Mouse (Mus musculus) forebrain, embryonic 14.5 days (tissue): Measurements from ENCODE around the gene Fbxo41. TPM values are rescaled to one million over a fixed set of nuclear protein-coding genes. Genes with fewer than 3 reads are reported as not detected.
A peak's percentile ranks its signal among the peaks of the same experiment; 100 is the strongest.

Experiments
- ATAC-seq: fragments of 200-750 bp; cut with Nextera tagmentation; 2 replicates; pipeline ENCODE4 v1.8.0; 2017; ENCODE audit warnings: mild to moderate bottlenecking, moderate library complexity
- DNase-seq: peaks from one replicate; pipeline ENCODE4 v3.0.0-alpha.2; 2015; ENCODE audit warnings: low spot score
- H3K27ac ChIP-seq: fragments of 300-500 bp; sonication (generic); 2 replicates; pipeline ENCODE4 v1.5.1; 2014; ENCODE audit warnings: low read depth, mild to moderate bottlenecking, control low read depth, low read length, moderate library complexity
- H3K27me3 ChIP-seq: fragments of 300-500 bp; sonication (generic); replicated peaks from 2 replicates; pipeline ENCODE4 v1.6.1; 2014; ENCODE audit warnings: low read length, control low read depth, mixed read lengths; ENCODE audit not compliant: control insufficient read depth, insufficient read depth
- H3K36me3 ChIP-seq: fragments of 300-500 bp; sonication (generic); 2 replicates; pipeline ENCODE4 v1.6.1; 2014; ENCODE audit warnings: low read length, control low read depth; ENCODE audit not compliant: control insufficient read depth, insufficient read depth
- H3K4me1 ChIP-seq: fragments of 300-500 bp; sonication (generic); 2 replicates; pipeline ENCODE4 v1.6.1; 2014; ENCODE audit warnings: antibody characterized with exemption, low read length, control low read depth; ENCODE audit not compliant: control insufficient read depth, insufficient read depth
- H3K4me2 ChIP-seq: fragments of 300-500 bp; sonication (generic); 2 replicates; pipeline ENCODE4 v1.6.1; 2014; ENCODE audit warnings: mild to moderate bottlenecking, control low read depth, low read length
- H3K4me3 ChIP-seq: fragments of 300-500 bp; sonication (generic); 2 replicates; pipeline ENCODE4 v1.5.1; 2014; ENCODE audit warnings: low read depth, low read length, control low read depth
- H3K9ac ChIP-seq: fragments of 300-500 bp; sonication (generic); 2 replicates; pipeline ENCODE4 v1.6.1; 2014; ENCODE audit warnings: mild to moderate bottlenecking, low read length, control low read depth, moderate library complexity
- H3K9me3 ChIP-seq: fragments of 300-500 bp; sonication (generic); replicated peaks from 2 replicates; pipeline ENCODE4 v1.6.1; 2016; ENCODE audit warnings: low read length, control low read depth, mixed read lengths; ENCODE audit not compliant: control insufficient read depth
- WGBS: fragments of 180-500 bp; shearing (Covaris S2); extraction: QIAGEN DNeasy Blood & Tissue Kit; methylation state at CpG from one replicate; pipeline ENCODE4 v1.1.7; 2014; 5-methylcytosine and 5-hydroxymethylcytosine counted together
- polyA plus RNA-seq: library from polyadenylated mRNA; unstranded; fragments of >200 nt; fragmentation: Nextera tagmentation; extraction: Ambion mirVana; gene quantifications from 2 replicates; pipeline ENCODE4 v1.2.1, GENCODE M21; 2014

The Fbxo41 gene
- polyA plus RNA-seq, 1 experiment from 2014 or later, result 4.7 TPM

GRCm38 (mm10) chr6:85431274-85431841 is 71.4 kb downstream of the Fbxo41 start:
- H3K9me3 ChIP-seq, result no peaks in the 10 kb centered on the region
- peak overlapping the region; percentile 85 for H3K4me2 ChIP-seq
- WGBS, result 54% methylated on average over 8 of the region's 8 CpGs
- H3K27ac ChIP-seq, result no peak overlapping the region
- peak overlapping the region; percentile 72 for H3K9ac ChIP-seq
- H3K4me1 ChIP-seq, result no peaks in the 10 kb centered on the region
- ATAC-seq (peak; percentile 79), DNase-seq (no peak)
- peak overlapping the region; percentile 74 for H3K4me3 ChIP-seq
- no peaks in the 10 kb centered on the region for H3K27me3 ChIP-seq
- H3K36me3 ChIP-seq, result no peaks in the 10 kb centered on the region

- DNase-seq (no peak), ATAC-seq (no peak)
- H3K36me3 ChIP-seq, result no peaks in the 10 kb centered on the region
- H3K4me2 ChIP-seq, result no peak within 1 kb of the TSS
- 13% methylated on average over 28 of the region's 28 CpGs for WGBS
- no peaks in the 10 kb centered on the region for H3K27me3 ChIP-seq
- no peak within 1 kb of the TSS for H3K27ac ChIP-seq
- no peak within 1 kb of the TSS for H3K4me3 ChIP-seq
- no peaks in the 10 kb centered on the region for H3K9me3 ChIP-seq
- no peak within 1 kb of the TSS for H3K9ac ChIP-seq
- H3K4me1 ChIP-seq, result no peaks in the 10 kb centered on the region
These were observed 78.9 kb downstream of the Fbxo41 start, which contains the start of gene Noto for GRCm38 (mm10) chr6:85423836-85424379. TSS of gene Noto (plus strand) at chr6:85423886.

Other genes with a start within 250 kb of the Fbxo41 start
- gene Sfxn5, start 169.6 kb downstream of the Fbxo41 start, polyA plus RNA-seq, result 15.2 and 15.7 TPM in 2 replicates
- gene Rab11fip5, start 128.4 kb downstream of the Fbxo41 start, polyA plus RNA-seq, result 9.2 and 12.7 TPM in 2 replicates
- not detected in 2 replicates for gene Noto, start 79.1 kb downstream of the Fbxo41 start, polyA plus RNA-seq
- 37.2 and 41.3 TPM in 2 replicates for gene Smyd5, start 71.0 kb downstream of the Fbxo41 start, polyA plus RNA-seq
- gene Cct7, start 51.5 kb downstream of the Fbxo41 start, polyA plus RNA-seq, result 727 and 759 TPM in 2 replicates
- 22.4 and 25.2 TPM in 2 replicates for gene Pradc1, start 51.0 kb downstream of the Fbxo41 start, polyA plus RNA-seq
- not detected in 2 replicates for gene Egr4, start 10.6 kb upstream of the Fbxo41 start, polyA plus RNA-seq
- gene Alms1, start 84.5 kb upstream of the Fbxo41 start, polyA plus RNA-seq, result 3.8 and 4.3 TPM in 2 replicates
- gene Nat8f7, start 210.2 kb upstream of the Fbxo41 start, polyA plus RNA-seq, result not detected in 2 replicates